Mouse (Mus musculus): ENCODE measurements around the gene Spon2.

Gene Spon2

DNA sequence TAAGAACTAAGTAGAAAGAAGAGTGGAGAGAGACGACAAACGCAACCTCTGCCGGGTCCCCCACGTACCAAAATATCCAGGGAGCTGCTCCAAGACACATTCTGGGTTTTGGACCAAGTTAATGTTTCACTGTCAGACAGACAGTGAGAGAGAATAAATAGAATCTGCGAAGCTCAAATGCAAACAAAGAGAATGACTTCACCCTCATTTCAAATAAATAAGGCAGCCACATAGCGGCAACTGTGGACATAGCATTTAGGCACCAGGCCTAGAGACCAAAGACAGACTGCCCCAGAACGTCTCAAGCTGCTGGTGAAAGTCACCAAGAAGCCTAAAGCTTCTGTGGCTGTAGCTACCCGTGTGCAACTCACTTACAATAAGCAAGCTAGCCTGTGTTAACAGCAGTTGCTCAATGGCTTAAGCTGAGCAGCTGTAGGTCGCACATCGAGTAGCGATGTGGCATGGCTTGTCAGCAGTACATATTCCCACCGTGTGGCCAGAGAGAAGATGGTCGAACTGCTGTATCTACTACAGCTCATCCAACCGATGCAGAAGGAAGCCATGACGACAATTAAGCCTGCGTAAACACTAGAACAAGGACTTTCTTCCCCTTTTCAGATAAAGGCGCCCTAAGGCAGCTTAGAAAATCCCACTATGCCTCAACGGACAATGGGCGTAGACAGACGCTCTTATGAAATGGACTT, 643 bp upstream of the Spon2 start:
- in situ Hi-C loops (cut with MboI, MseI): no loop called here

DNA sequence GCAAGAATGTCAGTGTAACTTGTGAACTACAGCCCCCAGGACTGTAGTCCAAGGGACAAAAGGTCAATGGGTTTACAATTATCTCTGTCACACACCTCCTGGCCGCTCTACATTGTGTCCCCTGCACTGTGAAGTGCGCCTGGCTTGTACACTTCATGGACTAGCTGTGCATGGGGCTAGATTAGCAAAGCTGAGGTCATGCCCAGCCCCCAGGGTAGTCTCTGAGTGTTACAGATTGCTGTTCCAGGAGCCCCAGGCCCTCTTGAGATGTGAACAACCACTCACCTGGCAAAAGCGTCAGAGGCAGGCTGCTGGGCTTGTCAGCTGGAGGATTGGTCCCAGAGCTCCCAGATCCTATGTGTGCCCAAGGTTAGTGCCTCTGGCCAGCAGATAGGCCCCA, 592 bp downstream of the Spon2 start:
- in situ Hi-C loops (cut with MboI, MseI): no loop called here

DNA sequence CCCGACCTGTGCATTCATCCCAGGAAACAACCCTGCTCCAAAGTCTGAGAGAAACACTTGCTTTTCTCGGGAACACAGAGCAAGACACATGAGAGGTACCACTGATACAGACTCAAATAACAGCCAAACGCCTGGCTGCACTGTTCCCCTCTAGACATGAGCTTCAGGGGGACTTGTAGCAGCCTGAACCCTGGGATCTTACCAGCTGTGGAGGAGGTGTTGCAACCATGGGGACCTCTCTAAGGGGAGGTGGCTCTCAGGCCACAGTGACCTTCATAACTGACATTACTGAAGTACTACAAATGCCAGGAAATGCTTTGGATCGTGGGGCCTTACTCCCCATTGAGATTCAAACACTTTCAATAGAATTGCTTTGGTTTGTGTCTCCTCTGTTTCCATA, 3.5 kb downstream of the Spon2 start:
- in situ Hi-C loops (cut with MboI, MseI): no loop called here

DNA sequence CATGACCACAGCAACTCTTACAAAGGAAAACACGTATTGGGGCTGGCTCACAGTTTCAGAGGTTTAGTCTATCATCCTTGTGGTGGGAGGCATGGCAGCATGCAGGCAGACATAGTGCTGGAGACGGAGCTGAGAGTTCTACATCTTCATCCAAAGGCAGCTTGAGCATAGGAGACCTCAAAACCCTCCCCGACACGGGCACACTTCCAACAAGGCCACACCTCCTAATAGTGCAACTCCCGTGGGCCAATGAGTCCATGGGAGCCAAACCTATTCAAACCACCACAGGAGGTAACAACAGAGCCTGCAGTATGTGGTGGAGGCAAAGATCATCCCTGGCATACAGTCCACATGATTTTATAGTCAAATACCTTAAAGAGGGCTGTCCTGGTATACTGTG, 7.0 kb downstream of the Spon2 start:
- in situ Hi-C loops (cut with MboI, MseI): no loop called here

DNA sequence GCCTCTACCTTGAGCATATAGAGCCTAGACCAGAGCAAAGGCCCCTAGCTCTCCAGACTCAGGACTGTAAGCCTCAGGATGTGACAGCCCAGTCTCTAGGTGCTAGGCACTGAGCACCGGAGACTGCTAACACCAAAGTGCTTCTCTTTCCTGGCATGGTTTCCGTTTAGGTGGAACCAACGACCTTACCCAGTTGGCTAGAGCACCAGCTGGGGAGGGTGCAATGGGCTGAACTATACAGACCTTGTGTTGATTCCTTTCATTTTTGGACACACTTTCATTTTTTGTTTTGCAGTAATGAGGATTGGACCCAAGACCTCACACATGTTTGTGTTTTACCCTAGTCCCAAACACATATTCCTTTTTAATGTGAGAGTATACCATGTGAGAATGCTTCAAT, 7.7 kb downstream of the Spon2 start:
- in situ Hi-C loops (cut with MboI, MseI): no loop called here

DNA sequence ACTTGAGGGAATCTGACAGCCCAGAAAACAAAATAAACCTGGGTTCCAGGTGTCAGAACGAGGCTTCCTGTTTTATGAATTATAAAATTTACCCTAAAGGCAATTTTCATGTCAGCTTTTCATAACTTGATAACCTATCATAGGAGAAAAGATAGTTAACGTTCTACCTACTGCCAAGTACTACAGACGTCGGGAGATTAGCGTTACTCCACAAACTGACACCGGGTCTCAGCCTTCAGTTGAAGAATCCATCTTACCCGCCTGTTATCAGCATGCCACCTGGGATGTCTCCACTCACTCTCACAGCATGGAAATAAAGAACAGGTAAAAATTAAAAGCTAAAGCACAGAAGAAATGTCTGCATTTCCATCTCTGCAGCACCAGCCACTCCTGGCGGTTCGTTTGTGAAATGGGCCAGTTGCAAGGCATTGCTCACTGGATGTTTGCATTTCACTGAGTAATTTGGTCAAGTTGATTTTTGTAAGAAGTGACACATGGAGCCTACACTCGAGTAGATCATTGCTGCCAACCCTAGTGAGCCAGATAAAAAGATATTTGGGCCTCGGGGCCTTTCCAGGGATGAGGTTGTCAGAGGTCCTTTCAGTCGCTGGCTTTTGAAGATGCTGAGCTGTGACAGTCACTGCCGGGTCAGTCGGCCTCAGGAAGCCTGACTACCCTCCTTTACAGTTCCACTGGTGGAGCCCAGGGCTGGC, 9.6 kb downstream of the Spon2 start:
- in situ Hi-C loops (cut with MboI, MseI): no loop called here

DNA sequence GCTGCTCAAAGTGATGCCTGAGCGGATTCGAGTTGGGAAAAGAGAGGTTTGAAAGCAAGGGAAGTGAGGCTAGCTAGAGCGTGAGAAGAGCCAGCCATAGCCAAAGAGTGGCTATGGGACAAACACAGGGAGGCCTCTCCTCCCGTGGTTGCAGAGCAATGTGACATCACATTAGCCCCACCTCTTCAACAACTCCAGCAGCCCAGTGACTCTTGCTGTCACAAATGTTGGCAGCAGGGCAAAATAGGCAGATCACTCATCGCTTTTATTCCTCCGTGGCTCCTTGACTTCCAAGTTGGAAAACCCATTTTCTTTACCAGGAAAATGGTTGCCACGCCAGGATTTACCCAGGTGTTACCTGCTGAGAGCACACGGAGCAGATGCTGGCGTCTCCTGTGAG, 11.1 kb downstream of the Spon2 start:
- in situ Hi-C loops (cut with MboI, MseI): no loop called here

DNA sequence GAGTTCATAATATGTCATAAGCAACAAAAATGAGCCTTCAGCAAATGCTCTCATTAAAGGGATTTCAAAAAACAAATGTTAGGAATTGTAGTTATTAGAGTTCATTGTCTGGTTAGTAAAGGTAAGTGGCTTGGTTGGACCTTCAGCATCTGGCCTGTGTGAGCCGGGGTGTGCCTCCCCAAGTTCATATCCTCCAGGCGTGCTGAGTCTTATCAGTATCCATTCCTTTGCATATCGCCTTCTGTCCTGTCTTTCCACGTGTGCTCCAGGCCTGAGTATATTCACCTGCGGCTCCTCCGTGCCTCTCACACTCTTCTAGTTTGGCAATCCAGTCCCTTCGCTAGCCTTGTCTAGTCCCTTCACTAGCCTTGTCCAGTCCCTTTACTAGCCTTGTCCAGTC, 11.9 kb downstream of the Spon2 start:
- in situ Hi-C loops (cut with MboI, MseI): no loop called here

DNA sequence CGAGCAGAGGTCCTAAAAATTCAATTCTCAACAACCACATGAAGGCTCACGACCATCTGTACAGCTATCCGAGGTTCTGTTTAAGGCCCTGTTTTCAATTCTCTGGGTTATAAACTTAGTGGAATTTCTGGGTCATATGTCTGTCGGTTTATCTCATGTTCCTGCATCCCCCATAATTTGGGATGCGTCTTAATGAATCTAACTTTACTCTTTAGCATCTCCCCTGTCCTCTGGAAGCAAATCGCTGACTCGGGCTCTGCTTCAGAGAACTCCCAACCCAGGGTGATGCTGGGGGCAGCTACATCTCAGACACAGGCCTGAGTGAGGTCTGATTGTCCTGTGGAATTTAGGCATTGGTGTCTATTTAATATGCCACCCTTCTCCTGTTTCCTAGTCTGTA, 14.0 kb downstream of the Spon2 start:
- in situ Hi-C loops (cut with MboI, MseI): no loop called here

DNA sequence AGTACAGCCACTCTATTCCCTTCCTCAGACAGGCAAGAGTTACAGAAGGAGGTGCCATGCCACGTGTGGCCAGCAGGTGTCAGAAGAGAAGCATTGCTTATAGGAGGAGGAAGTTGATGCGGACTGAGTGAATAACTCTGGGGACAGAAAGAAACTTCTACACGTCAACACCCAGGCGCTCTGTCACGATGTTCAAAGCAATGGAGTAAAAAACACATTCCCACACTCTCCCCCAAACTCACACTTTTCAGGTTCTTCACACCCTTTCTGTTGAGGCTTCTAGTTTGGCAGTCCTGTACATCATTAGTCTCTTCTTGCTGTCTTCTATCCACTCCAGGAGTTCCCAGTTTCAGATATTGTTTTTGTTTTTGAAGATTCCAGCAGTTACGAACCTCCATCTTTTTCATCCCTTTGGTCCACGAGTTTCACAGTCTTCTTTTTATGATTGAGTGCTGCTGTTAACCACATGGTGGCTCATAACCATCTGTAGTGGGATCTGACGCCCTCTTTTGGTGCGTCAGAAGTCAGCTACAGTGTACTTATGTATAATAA, 14.5 kb downstream of the Spon2 start:
- in situ Hi-C loops (cut with MboI, MseI): no loop called here

DNA sequence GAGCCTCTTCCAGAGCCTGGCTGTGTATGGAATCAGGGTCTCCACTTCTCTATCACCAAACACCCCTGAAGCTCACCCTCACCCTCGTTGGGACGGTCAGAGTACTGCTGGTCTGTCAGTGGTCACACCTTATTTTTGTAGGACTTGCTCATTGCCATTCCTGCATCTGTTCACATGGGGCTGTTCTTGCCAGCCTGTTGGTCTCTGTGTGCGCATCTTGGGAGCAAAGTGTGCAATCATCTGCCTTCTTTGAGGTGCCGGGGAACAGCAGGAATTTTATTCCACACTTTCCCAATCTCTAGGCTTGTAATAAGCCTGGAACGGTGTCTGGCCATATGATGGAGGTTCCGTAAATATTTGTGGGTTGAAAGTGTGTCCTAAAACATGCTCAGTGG, 15.1 kb downstream of the Spon2 start:
- in situ Hi-C loops (cut with MboI, MseI): no loop called here

DNA sequence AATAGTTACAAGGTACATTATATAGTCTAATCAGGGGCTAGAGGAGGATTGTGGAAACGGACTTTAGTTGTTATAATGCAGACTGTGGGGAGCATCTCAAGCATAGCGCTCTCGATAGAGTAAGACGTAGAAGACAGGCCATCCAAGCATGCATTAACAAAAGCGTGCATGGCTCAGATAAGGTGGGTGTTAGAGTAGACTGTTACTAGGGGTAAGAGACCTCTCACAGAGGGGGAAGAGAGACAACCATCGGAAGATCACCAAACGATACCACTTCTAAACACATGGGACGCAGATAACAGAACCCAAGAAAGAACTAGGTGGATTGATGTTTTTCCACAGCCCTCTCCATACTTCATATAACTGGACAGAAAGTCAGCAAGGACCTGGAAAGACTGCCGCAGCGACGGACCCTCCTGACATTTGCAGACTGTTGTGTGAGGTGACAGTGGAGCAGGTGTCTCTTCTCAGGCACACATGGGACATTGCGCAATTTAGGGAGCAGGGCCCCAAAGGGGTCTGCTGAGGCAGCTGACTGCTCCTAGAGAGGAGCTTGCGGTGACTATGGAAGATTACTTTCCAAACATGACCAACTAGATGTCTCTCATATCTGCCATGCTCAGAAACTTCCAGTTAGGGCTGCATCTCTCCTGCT, 15.6 kb downstream of the Spon2 start:
- in situ Hi-C loops (cut with MboI, MseI): no loop called here

DNA sequence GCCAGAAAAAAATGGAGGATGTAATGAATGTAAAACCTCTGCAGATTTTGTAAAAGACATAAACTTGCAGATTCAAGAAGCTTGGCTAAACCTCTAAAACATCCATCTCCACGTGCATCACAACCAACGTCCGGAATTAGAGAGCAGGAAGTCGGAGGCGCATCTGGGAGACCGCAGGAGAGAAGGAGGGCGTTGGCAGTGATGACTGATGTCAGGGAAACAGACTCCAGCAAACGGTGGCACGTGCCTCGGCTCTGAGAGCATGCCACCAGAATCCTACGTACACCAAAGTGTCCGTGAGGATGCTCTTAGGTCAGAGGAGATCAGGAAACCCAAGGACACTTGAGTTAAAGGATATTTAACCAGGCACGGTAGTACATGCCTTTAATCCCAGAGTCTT, 16.6 kb downstream of the Spon2 start:
- in situ Hi-C loops (cut with MboI, MseI): no loop called here

DNA sequence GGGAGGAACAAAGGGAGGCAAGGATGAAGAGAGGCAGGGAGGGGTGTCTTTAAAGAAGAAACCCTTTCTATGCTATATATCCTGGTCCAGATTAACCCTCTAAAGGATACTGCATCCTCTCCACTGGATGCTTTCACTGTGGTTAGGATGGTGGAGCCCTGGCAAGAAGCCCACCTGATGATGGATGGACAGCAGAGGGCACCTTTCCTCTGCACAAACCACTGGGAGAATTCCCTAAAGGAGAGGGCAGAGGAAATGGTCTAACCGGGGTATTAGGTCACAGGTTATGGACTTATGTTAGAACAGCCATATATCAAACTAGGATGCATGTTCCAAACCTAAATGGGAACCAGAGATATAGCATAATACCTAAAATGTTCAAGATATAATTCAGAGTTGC, 18.2 kb downstream of the Spon2 start:
- in situ Hi-C loops (cut with MboI, MseI): no loop called here

DNA sequence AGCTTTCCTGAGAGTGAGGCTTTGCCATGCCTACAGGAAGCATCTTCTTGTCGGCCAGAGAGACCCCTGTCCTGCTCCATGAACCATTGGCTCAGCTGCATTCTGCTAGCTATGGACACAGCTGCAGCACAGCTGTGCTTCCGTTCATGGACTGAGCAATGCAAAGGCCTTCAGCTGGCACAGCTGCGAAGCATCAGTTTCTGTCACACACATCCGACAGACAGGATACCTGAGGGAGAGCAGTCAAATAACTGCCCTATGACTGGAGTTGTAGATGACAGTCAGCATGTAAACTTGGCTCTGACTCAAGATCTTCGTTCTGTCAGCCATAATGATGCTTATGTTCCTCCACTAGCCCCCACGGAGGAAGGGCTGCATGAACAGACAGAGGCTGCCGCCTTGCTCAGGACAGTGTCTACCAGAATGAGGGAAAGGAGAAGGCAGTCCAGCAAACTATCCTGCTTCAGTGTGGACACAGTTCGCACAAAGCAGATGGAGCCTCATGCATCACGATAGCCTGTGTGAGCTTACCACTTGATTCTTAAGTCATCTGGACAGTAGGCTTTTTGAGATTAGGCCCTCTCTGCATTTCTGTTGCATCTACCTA, 22.9 kb downstream of the Spon2 start:
- in situ Hi-C loops (cut with MboI, MseI): no loop called here

DNA sequence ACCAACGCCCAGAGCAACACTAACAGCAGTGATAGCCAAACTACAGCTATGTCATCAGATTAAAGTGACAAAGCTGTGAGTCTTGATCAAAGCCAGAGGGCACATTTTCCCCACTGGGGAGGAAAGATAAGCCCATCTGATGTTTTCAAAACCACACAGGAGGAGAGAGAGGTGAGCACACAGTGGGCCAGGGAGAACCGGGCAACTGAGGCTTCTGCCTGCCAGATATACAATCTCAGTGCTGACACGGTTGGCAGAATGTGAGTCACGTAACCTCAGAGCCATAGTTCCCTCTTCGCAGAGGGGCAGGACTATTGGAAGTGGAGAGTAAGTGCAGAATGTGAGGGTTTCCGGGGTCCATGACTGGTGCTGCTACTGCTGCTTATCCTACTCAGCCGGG, 24.7 kb downstream of the Spon2 start:
- in situ Hi-C loops (cut with MboI, MseI): no loop called here

Measured in T-helper 2 cell (primary cell).